22 mouse cellular contexts compared by ENCODE assay signal in the genomic region with DNA sequence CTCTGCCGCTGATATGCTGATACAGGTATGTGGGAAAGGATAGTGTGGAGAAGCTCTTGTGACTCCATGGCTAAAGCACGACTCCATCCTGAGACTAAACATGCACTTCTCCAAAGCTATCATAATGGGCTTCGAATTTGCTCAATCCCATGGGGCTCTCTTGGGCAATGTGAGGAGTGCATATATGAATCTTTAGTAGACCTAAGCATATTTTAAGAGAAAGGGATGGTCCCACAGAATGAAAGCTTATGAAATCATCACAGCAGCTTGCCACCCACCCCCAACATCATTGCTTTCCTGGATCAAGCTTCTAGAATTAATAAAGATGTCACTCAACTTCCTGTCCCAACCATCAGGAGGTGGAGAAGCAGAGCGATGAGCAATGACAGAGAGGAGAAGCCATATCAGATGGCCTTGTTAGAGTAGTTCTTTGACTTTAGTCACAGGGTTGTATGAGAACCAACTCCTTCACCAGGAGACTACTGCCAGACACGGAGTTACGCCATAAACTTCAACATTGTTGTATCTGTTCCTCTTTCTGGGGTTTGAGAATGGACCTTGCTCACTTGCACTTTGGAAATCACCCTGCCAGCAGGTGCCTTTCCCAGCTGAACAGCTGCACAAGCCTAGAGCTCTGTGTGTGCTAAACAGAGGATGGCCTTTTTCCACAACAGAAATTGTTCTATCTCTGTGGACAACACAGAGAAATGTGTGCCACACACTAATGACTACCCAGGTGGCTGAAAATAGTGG. TPM values are rescaled to one million over a fixed set of nuclear protein-coding genes. Genes with fewer than 3 reads are reported as not detected.
"Had no signal": no experiment of that assay in that cellular context is flagged by ENCODE, and none has a peak within 500 bp of the region (broad histone marks: within the 10 kb centered on the region; RNA-seq: fewer than 3 reads in every experiment).

No protein-coding gene starts in this region.

- H3K9ac ChIP-seq: liver, embryonic 14.5 days; midbrain, embryonic 13.5 days; neural tube, embryonic 13.5 days; stomach, embryonic 15.5 days had no signal

- DNase-seq: kidney, adult 8-10 months; kidney, postnatal 14 days; kidney, postnatal 4 days; layer of hippocampus, postnatal 36 days; lung, adult 2 months; lung, postnatal 14 days; lung, postnatal 4 days; retina, postnatal 1 day; right cerebral cortex, postnatal 25 days; spleen, adult 18-20 months; thymus, postnatal 25 days had no signal

- H3K36me3 ChIP-seq: midbrain, embryonic 10.5 days; midbrain, embryonic 13.5 days; neural tube, embryonic 13.5 days; stomach, embryonic 15.5 days had no signal

- ATAC-seq: intestine, postnatal 0 days; midbrain, embryonic 13.5 days; midbrain, embryonic 16.5 days had no signal

- H3K27ac ChIP-seq: left cerebral cortex, adult 2 months; liver, embryonic 14.5 days; midbrain, embryonic 10.5 days; midbrain, embryonic 13.5 days; neural tube, embryonic 13.5 days; stomach, embryonic 15.5 days had no signal

- H3K9me3 ChIP-seq: megakaryocyte, embryonic 14.5 days; midbrain, embryonic 10.5 days; midbrain, embryonic 13.5 days; neural tube, embryonic 13.5 days; stomach, embryonic 15.5 days had no signal

- H3K4me1 ChIP-seq: megakaryocyte, embryonic 14.5 days; midbrain, embryonic 10.5 days; midbrain, embryonic 13.5 days; neural tube, embryonic 13.5 days; stomach, embryonic 15.5 days had no signal

- H3K4me3 ChIP-seq: left cerebral cortex, adult 2 months; megakaryocyte, embryonic 14.5 days; midbrain, embryonic 10.5 days; midbrain, embryonic 13.5 days; myocyte; neural tube, embryonic 13.5 days; stomach, embryonic 15.5 days had no signal

- H3K4me2 ChIP-seq: midbrain, embryonic 13.5 days; neural tube, embryonic 13.5 days; stomach, embryonic 15.5 days had no signal

- H3K27me3 ChIP-seq: stomach, embryonic 15.5 days had no signal

RNA-seq across cellular contexts. Expression of gene Gpm6b, which starts 8.0 kb away (rescaled TPM):
- total RNA-seq: monocyte, adult 5-6 weeks had no signal
